Mouse (Mus musculus) lung, embryonic 15.5 days (tissue): ENCODE results near the gene Nubp2. TPM values are rescaled to one million over a fixed set of nuclear protein-coding genes. Genes with fewer than 3 reads are reported as not detected.

Experiments used
- ATAC-seq: fragments of 200-750 bp; cut with Nextera tagmentation; 2 replicates; pipeline ENCODE4 v1.8.0; 2017; ENCODE audit warnings: moderate number of reproducible peaks, borderline replicate concordance; ENCODE audit not compliant: low FRiP score, low TSS enrichment; ENCODE audit errors: extremely low read depth
- H3K27ac ChIP-seq: fragments of 300-500 bp; sonication (generic); 2 replicates; pipeline ENCODE4 v1.5.1; 2015; ENCODE audit warnings: moderate library complexity, mild to moderate bottlenecking, inconsistent platforms
- H3K27me3 ChIP-seq: fragments of 300-500 bp; sonication (generic); 2 replicates; pipeline ENCODE4 v1.6.1; 2015; ENCODE audit warnings: inconsistent platforms
- H3K36me3 ChIP-seq: fragments of 300-500 bp; sonication (generic); 2 replicates; pipeline ENCODE4 v1.6.1; 2015; ENCODE audit warnings: inconsistent platforms
- H3K4me1 ChIP-seq: fragments of 300-500 bp; sonication (generic); 2 replicates; pipeline ENCODE4 v1.6.1; 2015; ENCODE audit warnings: inconsistent platforms
- H3K4me2 ChIP-seq: fragments of 300-500 bp; sonication (generic); 2 replicates; pipeline ENCODE4 v1.6.1; 2015; ENCODE audit warnings: inconsistent platforms, mild to moderate bottlenecking, moderate library complexity
- H3K4me3 ChIP-seq: fragments of 300-500 bp; sonication (generic); 2 replicates; pipeline ENCODE4 v1.5.1; 2015; ENCODE audit warnings: mild to moderate bottlenecking, inconsistent platforms
- H3K9ac ChIP-seq: fragments of 300-500 bp; sonication (generic); 2 replicates; pipeline ENCODE4 v1.6.1; 2015; ENCODE audit warnings: inconsistent platforms
- H3K9me3 ChIP-seq: fragments of 300-500 bp; sonication (generic); 2 replicates; pipeline ENCODE4 v1.6.1; 2016; ENCODE audit warnings: inconsistent platforms
- WGBS: fragments of 180-500 bp; shearing (Covaris S2); methylation state at CpG from one replicate; pipeline ENCODE4 v1.1.7; 2015; 5-methylcytosine and 5-hydroxymethylcytosine counted together
- polyA plus RNA-seq: library from polyadenylated mRNA; unstranded; fragments of >200 nt; fragmentation: Nextera tagmentation; extraction: Ambion mirVana; gene quantifications from 2 replicates; pipeline ENCODE4 v1.2.1, GENCODE M21; 2015

Nubp2 gene
- polyA plus RNA-seq, 1 experiment from 2014 or later: 56.6 TPM

GRCm38 (mm10) chr17:24839842-24840241 is 46.3 kb downstream of the Nubp2 start, which contains the start of gene Hagh:
Gene Hagh, plus strand, starts transcription at chr17:24840143.
- no peak within 1 kb of the TSS for H3K27ac ChIP-seq
- H3K27me3 ChIP-seq: peaks cover 5% of the 10 kb centered on the region; the same call in 1 of the 2 replicates
- no peak within 1 kb of the TSS for H3K4me3 ChIP-seq
- no peaks in the 10 kb centered on the region for H3K36me3 ChIP-seq
- H3K9ac ChIP-seq: no peak within 1 kb of the TSS
- H3K4me1 ChIP-seq: no peaks in the 10 kb centered on the region
- ATAC-seq: no peak
- no peaks in the 10 kb centered on the region for H3K9me3 ChIP-seq
- 56% methylated on average over 8 of the region's 8 CpGs for WGBS
- H3K4me2 ChIP-seq: no peak within 1 kb of the TSS

Other genes starting within 250 kb of the Nubp2 start
- 87.3 and 92.4 TPM in 2 replicates for gene Slc9a3r2, start 236.0 kb downstream of the Nubp2 start, polyA plus RNA-seq
- gene Npw, start 227.9 kb downstream of the Nubp2 start, polyA plus RNA-seq: 2.1 and 2.3 TPM in 2 replicates
- 21.2 and 22.2 TPM in 2 replicates for gene Zfp598, start 216.7 kb downstream of the Nubp2 start, polyA plus RNA-seq
- 1.0 and 2.0 TPM in 2 replicates for gene Syngr3, start 196.4 kb downstream of the Nubp2 start, polyA plus RNA-seq
- 47.3 and 47.4 TPM in 2 replicates for gene Gfer, start 190.2 kb downstream of the Nubp2 start, polyA plus RNA-seq
- gene Noxo1, start 190.1 kb downstream of the Nubp2 start, polyA plus RNA-seq: 3.5 and 5.1 TPM in 2 replicates
- gene Tbl3, start 178.7 kb downstream of the Nubp2 start, polyA plus RNA-seq: 81.2 and 85.2 TPM in 2 replicates
- 0.18 and 0.21 TPM in 2 replicates for gene Rnf151, start 168.3 kb downstream of the Nubp2 start, polyA plus RNA-seq
- gene Rps2, start 168.2 kb downstream of the Nubp2 start, polyA plus RNA-seq: 1,576 and 1,662 TPM in 2 replicates
- gene Ndufb10, start 161.9 kb downstream of the Nubp2 start, polyA plus RNA-seq: 186 and 193 TPM in 2 replicates
- gene Rpl3l, start 158.5 kb downstream of the Nubp2 start, polyA plus RNA-seq: 0.18 TPM in 1 of 2 replicates, not detected in the other
- gene Msrb1, start 149.7 kb downstream of the Nubp2 start, polyA plus RNA-seq: 30.7 and 36.7 TPM in 2 replicates
- 2.5 and 3.4 TPM in 2 replicates for gene Hs3st6, start 133.4 kb downstream of the Nubp2 start, polyA plus RNA-seq
- not detected in 2 replicates for gene Meiob, start 82.1 kb downstream of the Nubp2 start, polyA plus RNA-seq
- 31.7 and 32.1 TPM in 2 replicates for gene Hagh, start 46.2 kb downstream of the Nubp2 start, polyA plus RNA-seq
- 18.8 and 19.9 TPM in 2 replicates for gene Fahd1, start 36.0 kb downstream of the Nubp2 start, polyA plus RNA-seq
- gene Igfals, start 20.4 kb downstream of the Nubp2 start, polyA plus RNA-seq: 1.00 and 1.4 TPM in 2 replicates
- gene Spsb3, start 294 bp upstream of the Nubp2 start, polyA plus RNA-seq: 41.7 and 44.2 TPM in 2 replicates
- 28.5 and 30.4 TPM in 2 replicates for gene Eme2, start 8.7 kb upstream of the Nubp2 start, polyA plus RNA-seq
- gene Mrps34, start 8.8 kb upstream of the Nubp2 start, polyA plus RNA-seq: 89.0 and 92.0 TPM in 2 replicates
- 67.1 and 78.5 TPM in 2 replicates for gene Nme3, start 10.2 kb upstream of the Nubp2 start, polyA plus RNA-seq
- gene Mapk8ip3, start 50.6 kb upstream of the Nubp2 start, polyA plus RNA-seq: 24.0 and 27.6 TPM in 2 replicates
- gene Jpt2, start 74.3 kb upstream of the Nubp2 start, polyA plus RNA-seq: 186 and 189 TPM in 2 replicates
- 6.3 and 7.6 TPM in 2 replicates for gene Cramp1l, start 129.4 kb upstream of the Nubp2 start, polyA plus RNA-seq
- 17.0 and 18.1 TPM in 2 replicates for gene Ift140, start 129.7 kb upstream of the Nubp2 start, polyA plus RNA-seq
- gene Tmem204, start 197.2 kb upstream of the Nubp2 start, polyA plus RNA-seq: 88.2 and 93.2 TPM in 2 replicates
- gene Telo2, start 229.6 kb upstream of the Nubp2 start, polyA plus RNA-seq: 42.2 and 46.3 TPM in 2 replicates
- gene Ptx4, start 234.4 kb upstream of the Nubp2 start, polyA plus RNA-seq: 0.14 TPM in 1 of 2 replicates, not detected in the other
- gene Clcn7, start 247.0 kb upstream of the Nubp2 start, polyA plus RNA-seq: 21.4 and 22.4 TPM in 2 replicates